Mouse (Mus musculus) kidney, embryonic 14.5 days (tissue): Measurements from ENCODE around the gene Nfkb1. TPM values are rescaled to one million over a fixed set of nuclear protein-coding genes. Genes with fewer than 3 reads are reported as not detected.

Experiments used
- ATAC-seq: fragments of 200-750 bp; cut with Nextera tagmentation; 2 replicates; pipeline ENCODE4 v1.8.0; 2017; ENCODE audit warnings: moderate number of reproducible peaks, mild to moderate bottlenecking, moderate TSS enrichment, moderate library complexity; ENCODE audit not compliant: low FRiP score, low TSS enrichment
- H3K27ac ChIP-seq: fragments of 300-500 bp; sonication (generic); 2 replicates; pipeline ENCODE4 v1.5.1; 2014; ENCODE audit warnings: low read depth, mild to moderate bottlenecking, low read length, moderate library complexity, mixed read lengths
- H3K27me3 ChIP-seq: fragments of 300-500 bp; sonication (generic); 2 replicates; pipeline ENCODE4 v1.6.1; 2014; ENCODE audit warnings: mild to moderate bottlenecking, low read length; ENCODE audit not compliant: control insufficient read depth, insufficient read depth
- H3K36me3 ChIP-seq: fragments of 300-500 bp; sonication (generic); 2 replicates; pipeline ENCODE4 v1.6.1; 2014; ENCODE audit warnings: low read length, mixed read lengths; ENCODE audit not compliant: control insufficient read depth, insufficient read depth
- H3K4me1 ChIP-seq: fragments of 300-500 bp; sonication (generic); 2 replicates; pipeline ENCODE4 v1.6.1; 2014; ENCODE audit warnings: low read length, mixed read lengths; ENCODE audit not compliant: control insufficient read depth, insufficient read depth
- H3K4me2 ChIP-seq: fragments of 300-500 bp; sonication (generic); replicated peaks from 2 replicates; pipeline ENCODE4 v1.6.1; 2014; ENCODE audit warnings: low read depth, mild to moderate bottlenecking, low read length
- H3K4me3 ChIP-seq: fragments of 300-500 bp; sonication (generic); 2 replicates; pipeline ENCODE4 v1.5.1; 2014; ENCODE audit warnings: mild to moderate bottlenecking, low read length
- H3K9ac ChIP-seq: fragments of 300-500 bp; sonication (generic); 2 replicates; pipeline ENCODE4 v1.6.1; 2014; ENCODE audit warnings: low read depth, mild to moderate bottlenecking, low read length, moderate library complexity
- H3K9me3 ChIP-seq: fragments of 300-500 bp; sonication (generic); 2 replicates; pipeline ENCODE4 v1.6.1; 2016; ENCODE audit warnings: low read length; ENCODE audit not compliant: control insufficient read depth
- WGBS: fragments of 180-500 bp; shearing (Covaris S2); extraction: QIAGEN DNeasy Blood & Tissue Kit; methylation state at CpG from one replicate; pipeline ENCODE4 v1.1.7; 2014; 5-methylcytosine and 5-hydroxymethylcytosine counted together
- polyA plus RNA-seq: library from polyadenylated mRNA; unstranded; fragments of >200 nt; fragmentation: Nextera tagmentation; extraction: Ambion mirVana; gene quantifications from 2 replicates; pipeline ENCODE4 v1.2.1, GENCODE M21; 2014

The Nfkb1 gene
- polyA plus RNA-seq, 1 experiment from 2014 or later = 25.1 TPM

DNA sequence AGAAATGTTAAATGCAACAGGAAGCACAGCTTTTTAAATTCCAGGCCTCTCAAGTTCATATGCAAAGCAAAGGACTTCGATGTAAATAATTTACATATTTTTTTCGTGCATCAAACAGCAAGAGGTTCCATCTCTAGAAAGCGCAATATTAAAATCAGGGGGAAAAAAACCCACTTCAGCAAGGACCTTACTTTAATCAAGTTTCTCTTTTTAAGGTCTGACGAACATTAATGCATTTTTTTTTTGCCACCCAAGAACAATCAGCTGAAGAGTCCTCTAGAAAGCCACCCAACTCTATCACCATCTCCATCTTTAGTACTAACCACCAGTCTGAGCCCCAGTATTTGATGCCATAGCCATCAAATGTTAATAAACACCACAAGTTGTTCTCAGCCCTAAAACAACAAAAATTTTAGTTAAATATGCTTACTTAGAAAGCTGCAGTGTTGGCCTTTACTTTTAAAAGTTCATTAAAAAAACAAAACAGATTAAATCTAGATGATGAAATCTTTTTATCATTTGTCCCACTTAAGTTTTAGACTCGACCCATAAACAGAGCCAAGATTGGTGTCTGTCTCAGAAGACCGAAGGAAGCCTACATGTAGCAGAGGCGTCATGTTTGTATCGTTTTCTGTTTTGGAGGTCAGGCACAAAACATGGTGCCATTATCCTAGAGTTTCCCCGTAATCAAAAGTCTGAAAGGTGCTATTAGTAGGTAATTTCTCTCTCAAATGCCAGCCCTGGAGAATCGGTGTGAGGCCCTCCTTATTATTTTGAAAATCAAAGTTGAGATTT lies 1.4 kb downstream of the Nfkb1 start:
- Histone ChIP-seq H3K27me3 (no peaks in the 10 kb centered on the region), H3K36me3 (no peaks in the 10 kb centered on the region), H3K9me3 (no peaks in the 10 kb centered on the region), H3K9ac (peak overlapping the region; percentile 96), H3K4me1 (peaks cover 20% of the 10 kb centered on the region; the same call in 1 of the 2 replicates), H3K4me3 (peak overlapping the region; percentile 84), H3K4me2 (peak overlapping the region; percentile 88), H3K27ac (no peak overlapping the region)
- ATAC-seq = no peak
- WGBS = 46% methylated on average over 10 of the region's 10 CpGs

DNA sequence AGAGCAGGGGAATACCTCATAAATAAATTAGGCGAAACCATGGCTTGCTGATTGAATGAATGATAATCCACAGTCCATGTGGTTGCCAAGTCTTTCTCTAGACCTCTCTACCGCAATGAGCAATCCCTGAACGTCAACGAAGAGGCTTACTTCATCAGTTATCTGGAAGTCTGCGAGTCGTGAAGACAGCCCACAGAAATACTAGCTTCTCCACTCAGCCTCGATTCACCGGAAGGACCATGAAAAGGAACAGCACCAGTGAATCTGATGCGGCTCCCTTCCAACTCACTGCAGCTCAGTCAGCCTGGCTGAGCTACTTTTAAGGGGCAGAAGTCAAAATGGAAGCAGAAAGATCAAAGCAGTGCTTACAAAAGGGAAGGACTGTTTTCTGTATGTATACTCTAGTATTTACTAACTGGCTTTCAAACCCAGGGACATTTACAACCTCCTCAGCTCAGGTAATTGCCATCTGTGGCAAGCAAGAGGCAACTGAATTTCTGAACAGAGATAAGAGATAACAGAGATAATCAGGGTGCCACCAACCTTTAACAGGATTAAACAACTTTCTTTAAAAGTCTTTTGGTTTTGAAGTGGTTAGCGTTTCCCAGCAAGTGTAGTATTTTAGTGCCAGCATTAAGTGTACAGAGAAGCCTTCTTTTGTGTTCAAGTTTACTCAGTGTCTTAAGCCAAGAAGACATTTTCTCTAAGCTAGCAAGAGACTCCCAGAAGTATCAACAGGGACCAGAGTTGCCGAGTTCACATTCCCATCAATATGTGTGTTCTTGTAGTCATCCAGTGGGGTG lies 2.2 kb downstream of the Nfkb1 start:
- 50% methylated on average over 11 of the region's 11 CpGs for WGBS

GRCm38 (mm10) chr3:135687965-135688364 lies 3.4 kb downstream of the Nfkb1 start:
- no peak for ATAC-seq
- H3K9ac ChIP-seq = no peak overlapping the region
- 78% methylated on average over 9 of the region's 9 CpGs for WGBS

More for the DNA sequence above, 2.2 kb downstream of the Nfkb1 start:
- H3K4me2 ChIP-seq = peak overlapping the region; percentile 88
- H3K27ac ChIP-seq = no peak overlapping the region
- H3K9me3 ChIP-seq = no peaks in the 10 kb centered on the region
- no peak overlapping the region for H3K9ac ChIP-seq
- no peaks in the 10 kb centered on the region for H3K27me3 ChIP-seq
- no peak for ATAC-seq
- peak overlapping the region; percentile 84; the same call in 1 of the 2 replicates for H3K4me3 ChIP-seq
- H3K36me3 ChIP-seq = no peaks in the 10 kb centered on the region
- peaks cover 20% of the 10 kb centered on the region; the same call in 1 of the 2 replicates for H3K4me1 ChIP-seq

DNA sequence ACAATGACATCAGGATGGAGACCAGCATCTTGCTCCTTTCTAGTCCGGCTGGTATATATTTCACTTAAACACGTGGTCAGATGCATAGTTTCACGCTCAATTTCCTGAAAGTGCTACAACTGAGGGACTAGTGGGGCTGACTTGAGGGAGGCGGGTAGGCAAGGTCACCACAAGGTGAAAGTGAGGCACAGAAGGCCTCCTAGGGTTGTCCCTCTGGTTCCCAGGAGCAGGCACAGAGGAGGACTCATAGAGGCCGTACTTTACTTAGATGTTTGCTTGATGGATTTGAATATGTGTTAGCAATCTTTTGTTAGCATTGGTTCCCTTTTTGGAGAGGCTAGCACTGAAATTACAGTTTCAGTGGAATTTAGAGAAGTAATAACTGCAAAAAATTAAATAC lies 4.9 kb downstream of the Nfkb1 start:
- Histone ChIP-seq H3K27me3 (no peaks in the 10 kb centered on the region), H3K36me3 (no peaks in the 10 kb centered on the region), H3K4me2 (no peak overlapping the region), H3K4me3 (no peak overlapping the region), H3K9ac (no peak overlapping the region), H3K4me1 (peaks cover 20% of the 10 kb centered on the region), H3K9me3 (no peaks in the 10 kb centered on the region), H3K27ac (no peak overlapping the region)
- ATAC-seq = no peak
- 35% methylated on average over 5 of the region's 5 CpGs for WGBS

More at GRCm38 (mm10) chr3:135687965-135688364, 3.4 kb downstream of the Nfkb1 start:
- H3K4me2 ChIP-seq = no peak overlapping the region
- H3K27me3 ChIP-seq = no peaks in the 10 kb centered on the region
- no peak overlapping the region for H3K4me3 ChIP-seq
- H3K4me1 ChIP-seq = peaks cover 20% of the 10 kb centered on the region; the same call in 1 of the 2 replicates
- no peaks in the 10 kb centered on the region for H3K36me3 ChIP-seq
- H3K9me3 ChIP-seq = no peaks in the 10 kb centered on the region
- H3K27ac ChIP-seq = no peak overlapping the region

GRCm38 (mm10) chr3:135683275-135683674 lies 8.1 kb downstream of the Nfkb1 start:
- no peak for ATAC-seq
- no peak overlapping the region for H3K4me3 ChIP-seq

GRCm38 (mm10) chr3:135682240-135682639 lies 9.1 kb downstream of the Nfkb1 start:
- no peaks in the 10 kb centered on the region for H3K36me3 ChIP-seq
- no peaks in the 10 kb centered on the region for H3K9me3 ChIP-seq
- no peak overlapping the region for H3K4me2 ChIP-seq
- WGBS = 33% methylated on average over 3 of the region's 3 CpGs
- H3K27me3 ChIP-seq = no peaks in the 10 kb centered on the region
- ATAC-seq = no peak
- no peak overlapping the region for H3K27ac ChIP-seq
- no peak overlapping the region for H3K4me3 ChIP-seq
- H3K9ac ChIP-seq = no peak overlapping the region
- peaks cover 14% of the 10 kb centered on the region for H3K4me1 ChIP-seq

More at GRCm38 (mm10) chr3:135683275-135683674, 8.1 kb downstream of the Nfkb1 start:
- H3K27me3 ChIP-seq = no peaks in the 10 kb centered on the region
- peaks cover 17% of the 10 kb centered on the region for H3K4me1 ChIP-seq
- no peak overlapping the region for H3K27ac ChIP-seq
- WGBS = 74% methylated on average over 6 of the region's 6 CpGs
- no peaks in the 10 kb centered on the region for H3K36me3 ChIP-seq
- H3K9ac ChIP-seq = no peak overlapping the region
- no peak overlapping the region for H3K4me2 ChIP-seq
- H3K9me3 ChIP-seq = no peaks in the 10 kb centered on the region

GRCm38 (mm10) chr3:135681272-135681783 lies 10.0 kb downstream of the Nfkb1 start:
- H3K36me3 ChIP-seq = no peaks in the 10 kb centered on the region
- peaks cover 13% of the 10 kb centered on the region for H3K4me1 ChIP-seq
- no peak overlapping the region for H3K9ac ChIP-seq
- H3K4me2 ChIP-seq = no peak overlapping the region
- peak; percentile 85 for ATAC-seq
- H3K4me3 ChIP-seq = no peak overlapping the region
- no peaks in the 10 kb centered on the region for H3K27me3 ChIP-seq
- no peaks in the 10 kb centered on the region for H3K9me3 ChIP-seq
- 14% methylated on average over 8 of the region's 8 CpGs for WGBS
- H3K27ac ChIP-seq = no peak overlapping the region

DNA sequence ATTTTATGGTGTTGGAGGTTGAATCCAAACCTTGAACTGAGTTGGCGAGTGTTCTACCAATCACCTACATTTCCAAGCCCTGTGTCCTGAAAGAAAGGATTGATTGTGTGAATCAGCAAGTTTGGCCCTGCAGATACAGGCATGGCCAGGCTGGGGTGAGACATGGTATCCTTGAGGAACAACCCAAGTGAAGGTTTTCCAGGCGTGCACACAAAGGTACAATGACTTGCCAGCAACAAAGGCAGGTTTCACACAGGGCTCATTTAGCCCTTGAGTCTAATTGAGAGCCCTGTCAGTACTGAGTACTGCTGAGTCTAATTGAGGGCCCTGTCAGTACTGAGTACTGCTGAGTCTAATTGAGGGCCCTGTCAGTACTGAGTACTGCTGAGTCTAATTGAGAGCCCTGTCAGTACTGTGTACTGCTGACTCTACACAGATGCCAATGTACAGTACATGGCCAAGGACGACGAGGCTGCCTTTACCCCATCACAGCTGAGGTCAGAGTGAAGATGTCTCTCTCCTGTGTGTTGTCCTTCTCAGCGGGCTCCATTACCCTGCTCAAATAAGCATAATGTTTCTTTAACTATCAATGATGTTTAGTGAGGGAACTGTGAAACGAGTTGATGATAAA lies 11.0 kb downstream of the Nfkb1 start:
- Histone ChIP-seq H3K36me3 (no peaks in the 10 kb centered on the region), H3K27me3 (no peaks in the 10 kb centered on the region), H3K4me2 (no peak overlapping the region), H3K4me3 (no peak overlapping the region), H3K9me3 (no peaks in the 10 kb centered on the region), H3K4me1 (peaks cover 15% of the 10 kb centered on the region), H3K27ac (no peak overlapping the region), H3K9ac (no peak overlapping the region)
- ATAC-seq = peak; percentile 59; the same call in 1 of the 2 replicates
- 67% methylated on average over 6 of the region's 6 CpGs for WGBS
